Mouse (Mus musculus): ENCODE data around the gene Arhgef26.

GRCm38 (mm10) chr3:62380420-62380819, 42.3 kb downstream of the Arhgef26 start:
- no peak for TF ChIP-seq CTCF (IDR thresholded peaks at IDR 0.05; ENCODE audit: low read depth)
- TF ChIP-seq EP300 (optimal IDR thresholded peaks at IDR 0.05): no peak

Measured in stomach, postnatal 0 days (tissue).